Mouse (Mus musculus): ENCODE measurements around the gene Dap. TPM values are rescaled to one million over a fixed set of nuclear protein-coding genes. Genes with fewer than 3 reads are reported as not detected.
A peak's percentile ranks its signal among the peaks of the same experiment; 100 is the strongest.

The Dap gene
- polyA plus RNA-seq, 1 experiment from 2014 or later, result 95.7 TPM

DNA sequence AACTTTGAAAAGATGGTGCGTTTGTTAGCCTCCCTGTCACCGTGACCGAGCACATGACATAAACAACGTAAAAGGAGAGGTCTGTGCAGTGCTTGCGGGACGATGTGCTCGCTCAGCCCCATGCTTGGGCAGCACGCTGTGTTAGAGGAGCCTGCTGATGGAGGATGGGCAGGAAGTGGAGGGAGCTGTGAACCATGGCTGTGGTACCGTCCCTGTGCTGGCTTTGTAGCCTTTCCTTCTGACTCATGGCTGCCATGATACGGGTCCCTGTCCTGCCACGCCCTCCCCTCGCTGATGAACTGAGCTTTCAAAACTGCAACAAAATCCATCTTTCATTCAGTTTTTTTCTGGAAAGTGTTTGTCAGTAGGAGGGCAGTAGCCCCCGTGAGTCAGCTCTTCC is 15.6 kb downstream of the Dap start:
- no peak overlapping the region for H3K27ac ChIP-seq
- no peak overlapping the region for H3K9ac ChIP-seq
- no peak overlapping the region for H3K4me2 ChIP-seq
- H3K9me3 ChIP-seq, result peaks cover 8% of the 10 kb centered on the region
- no peaks in the 10 kb centered on the region for H3K4me1 ChIP-seq
- H3K4me3 ChIP-seq, result no peak overlapping the region
- ATAC-seq (ENCODE audit: insufficient number of reproducible peaks, insufficient read depth, low FRiP score, low TSS enrichment, low read depth), result no peak
- H3K27me3 ChIP-seq, result no peaks in the 10 kb centered on the region
- peaks cover 66% of the 10 kb centered on the region for H3K36me3 ChIP-seq
- WGBS, result 81% methylated on average over 13 of the region's 13 CpGs

DNA sequence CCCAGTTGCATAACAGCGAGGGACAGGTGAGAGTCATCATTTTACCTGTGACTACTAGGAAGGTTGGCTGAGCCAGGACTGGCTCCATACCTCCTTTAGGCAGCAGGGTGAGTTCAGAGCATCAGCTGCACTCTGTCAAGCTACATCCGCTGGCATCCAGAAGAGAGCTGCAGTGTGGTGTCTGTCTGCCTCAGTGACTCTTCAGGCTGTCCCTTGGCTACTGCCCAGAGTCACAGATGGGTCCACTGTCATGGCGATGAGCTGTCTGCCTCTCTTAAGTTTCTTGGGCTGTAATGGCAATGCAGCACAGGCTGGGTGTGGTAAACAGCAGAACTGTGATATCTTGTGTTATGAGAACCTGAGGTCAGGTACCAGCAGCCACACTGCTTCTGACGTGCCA is 16.1 kb downstream of the Dap start:
- Histone ChIP-seq H3K36me3 (peaks cover 63% of the 10 kb centered on the region), H3K27me3 (no peaks in the 10 kb centered on the region), H3K4me1 (no peaks in the 10 kb centered on the region), H3K27ac (no peak overlapping the region), H3K9ac (no peak overlapping the region), H3K4me2 (no peak overlapping the region), H3K9me3 (peaks cover 8% of the 10 kb centered on the region), H3K4me3 (no peak overlapping the region)
- WGBS, result 93% methylated on average over 4 of the region's 4 CpGs
- no peak for ATAC-seq (ENCODE audit: insufficient number of reproducible peaks, insufficient read depth, low FRiP score, low TSS enrichment, low read depth)

DNA sequence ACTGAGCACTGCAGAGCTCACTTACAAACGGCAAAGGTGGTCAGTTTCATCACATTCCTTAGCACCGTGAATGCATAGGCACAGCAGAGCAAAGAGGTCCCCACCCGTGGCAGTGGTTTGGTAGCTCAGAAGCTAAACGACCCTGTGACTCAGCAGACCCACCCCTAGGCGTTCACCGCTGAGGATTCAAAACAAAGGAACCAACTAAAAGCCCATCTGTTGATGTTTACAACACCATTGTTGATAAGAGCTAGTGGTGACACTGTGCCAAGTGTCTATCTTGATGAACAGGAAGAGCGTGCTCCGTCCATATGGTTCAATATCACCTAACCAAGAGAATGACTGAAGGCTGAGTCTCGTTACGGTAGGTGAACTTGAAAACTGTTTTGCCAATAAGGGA is 19.1 kb downstream of the Dap start:
- Histone ChIP-seq H3K4me2 (no peak overlapping the region), H3K27me3 (no peaks in the 10 kb centered on the region), H3K27ac (no peak overlapping the region), H3K36me3 (peaks cover 44% of the 10 kb centered on the region), H3K4me1 (peaks cover 26% of the 10 kb centered on the region), H3K9ac (no peak overlapping the region), H3K4me3 (no peak overlapping the region), H3K9me3 (peaks cover 8% of the 10 kb centered on the region)
- no peak for ATAC-seq (ENCODE audit: insufficient number of reproducible peaks, insufficient read depth, low FRiP score, low TSS enrichment, low read depth)
- WGBS, result 86% methylated on average over 10 of the region's 10 CpGs

DNA sequence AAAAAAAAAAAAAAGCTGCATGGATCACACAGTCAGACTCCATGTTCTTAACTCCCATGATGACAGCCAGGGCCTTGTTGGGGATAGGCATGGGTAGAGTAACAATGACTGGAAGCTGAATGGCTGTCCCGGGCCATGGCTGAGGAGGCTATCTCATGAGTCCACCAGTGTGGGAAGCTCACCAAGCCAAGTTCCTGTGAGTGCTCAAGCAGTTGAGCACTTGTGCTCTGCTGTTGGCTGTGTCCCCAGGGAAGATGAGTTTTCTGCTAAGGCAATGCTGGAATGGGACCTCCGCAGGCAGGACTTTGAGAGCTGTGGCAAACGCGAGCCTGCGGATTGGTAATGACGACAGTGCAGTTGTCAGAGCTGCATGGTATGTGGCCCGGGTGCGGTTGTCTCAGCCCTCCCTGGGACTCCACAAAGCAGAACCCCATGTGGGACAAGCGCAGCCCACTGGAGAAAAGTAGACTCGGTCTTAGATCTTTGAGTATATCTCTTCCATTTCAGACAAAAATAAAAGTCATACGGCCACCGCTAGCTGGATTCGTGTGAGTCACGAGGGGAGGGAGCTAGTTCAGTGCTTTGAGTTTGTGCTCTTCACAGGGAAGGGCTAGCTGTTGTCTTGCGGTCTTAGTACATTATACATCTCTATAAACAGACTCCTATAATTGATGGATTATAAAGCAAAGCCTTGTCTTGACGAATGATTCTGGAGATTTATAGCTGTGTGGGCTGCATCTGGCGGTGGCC is 20.8 kb downstream of the Dap start:
- Histone ChIP-seq H3K9me3 (peaks cover 8% of the 10 kb centered on the region), H3K36me3 (peaks cover 34% of the 10 kb centered on the region), H3K4me3 (no peak overlapping the region), H3K9ac (no peak overlapping the region), H3K27ac (no peak overlapping the region), H3K4me2 (no peak overlapping the region), H3K27me3 (no peaks in the 10 kb centered on the region), H3K4me1 (peaks cover 41% of the 10 kb centered on the region)
- 90% methylated on average over 17 of the region's 17 CpGs for WGBS
- no peak for ATAC-seq (ENCODE audit: insufficient number of reproducible peaks, insufficient read depth, low FRiP score, low TSS enrichment, low read depth)

DNA sequence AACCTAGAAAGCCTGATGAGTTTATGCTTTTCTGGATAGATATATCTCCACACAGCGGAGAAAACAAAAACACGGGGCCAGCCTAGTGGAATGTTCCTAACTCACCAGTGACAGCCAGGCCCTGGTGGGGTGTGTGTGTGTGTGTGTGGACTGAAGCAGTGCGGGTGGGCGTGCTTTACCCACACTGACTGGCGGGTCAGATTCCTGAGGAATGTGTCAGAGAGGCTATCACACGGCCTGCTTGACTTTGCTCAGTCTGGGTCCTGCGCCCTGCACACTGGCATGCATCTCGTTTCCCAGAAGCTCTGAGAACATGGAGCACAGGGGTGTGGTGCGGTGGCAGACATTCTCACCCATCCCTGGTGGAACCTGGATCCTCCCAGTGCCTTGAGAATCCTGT is 21.8 kb downstream of the Dap start:
- no peak for ATAC-seq (ENCODE audit: insufficient number of reproducible peaks, insufficient read depth, low FRiP score, low TSS enrichment, low read depth)
- H3K9ac ChIP-seq, result no peak overlapping the region
- no peak overlapping the region for H3K4me2 ChIP-seq
- H3K4me3 ChIP-seq, result no peak overlapping the region
- H3K27ac ChIP-seq, result no peak overlapping the region; the same call in 1 of the 2 replicates
- WGBS, result 73% methylated on average over 9 of the region's 9 CpGs
- peaks cover 23% of the 10 kb centered on the region for H3K36me3 ChIP-seq
- H3K4me1 ChIP-seq, result peaks cover 52% of the 10 kb centered on the region
- H3K9me3 ChIP-seq, result peaks cover 8% of the 10 kb centered on the region
- no peaks in the 10 kb centered on the region for H3K27me3 ChIP-seq

DNA sequence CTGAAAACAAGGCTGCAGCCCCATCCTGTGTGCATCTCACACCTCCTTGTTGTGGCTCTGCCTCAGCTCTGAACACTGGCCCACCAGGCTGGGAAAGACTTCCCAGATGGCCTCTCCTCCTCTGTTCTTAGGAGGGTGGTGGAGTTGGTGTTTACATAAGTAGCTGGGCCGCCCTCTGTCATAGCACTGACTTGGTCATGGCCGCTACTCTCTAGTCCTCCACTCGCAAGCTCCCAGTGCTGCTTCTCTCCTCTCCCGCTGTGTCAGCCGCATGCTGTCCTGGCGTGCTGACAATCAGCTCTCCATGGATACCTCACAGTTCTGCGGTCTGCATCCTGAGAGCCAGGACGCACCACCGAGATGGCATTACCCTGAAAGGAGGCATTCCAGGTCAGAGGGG is 22.9 kb downstream of the Dap start:
- Histone ChIP-seq H3K4me3 (no peak overlapping the region), H3K9ac (no peak overlapping the region), H3K27ac (peak overlapping the region; percentile 23; the same call in 1 of the 2 replicates), H3K4me1 (peaks cover 56% of the 10 kb centered on the region), H3K9me3 (peaks cover under 1% of the 10 kb centered on the region), H3K4me2 (no peak overlapping the region), H3K27me3 (no peaks in the 10 kb centered on the region), H3K36me3 (peaks cover 14% of the 10 kb centered on the region)
- WGBS, result 79% methylated on average over 9 of the region's 9 CpGs
- ATAC-seq (ENCODE audit: insufficient number of reproducible peaks, insufficient read depth, low FRiP score, low TSS enrichment, low read depth), result no peak

DNA sequence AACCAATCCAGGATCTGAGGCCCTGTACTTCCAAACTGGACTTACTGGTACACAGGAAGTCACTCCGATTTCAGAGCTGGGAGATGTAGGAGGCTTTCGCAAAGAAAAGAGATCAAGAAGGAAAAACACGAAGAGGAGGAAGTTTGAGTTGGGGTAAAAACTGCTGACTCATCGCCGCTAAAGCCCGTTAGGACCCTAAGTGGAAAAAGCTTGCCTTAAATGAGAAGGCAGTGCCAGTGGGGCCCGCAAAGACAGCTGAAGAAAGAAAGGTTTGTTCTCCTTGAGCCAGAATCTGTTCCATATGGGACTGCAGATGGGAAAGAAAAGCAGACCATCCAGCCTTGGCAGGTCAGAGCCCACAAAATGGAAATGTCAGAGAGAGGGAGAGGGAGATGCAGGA is 24.8 kb downstream of the Dap start:
- H3K9ac ChIP-seq, result 0 out of 2 replicates have a peak overlapping the region, but pooled peaks have one; percentile 11
- H3K4me2 ChIP-seq, result peak overlapping the region; percentile 14; the same call in 1 of the 2 replicates
- no peak overlapping the region for H3K4me3 ChIP-seq
- no peaks in the 10 kb centered on the region for H3K27me3 ChIP-seq
- H3K27ac ChIP-seq, result peak overlapping the region; percentile 81
- 26% methylated on average over 7 of the region's 7 CpGs for WGBS
- no peaks in the 10 kb centered on the region for H3K9me3 ChIP-seq
- H3K36me3 ChIP-seq, result peaks cover 3% of the 10 kb centered on the region
- no peak for ATAC-seq (ENCODE audit: insufficient number of reproducible peaks, insufficient read depth, low FRiP score, low TSS enrichment, low read depth)
- peaks cover 60% of the 10 kb centered on the region for H3K4me1 ChIP-seq

DNA sequence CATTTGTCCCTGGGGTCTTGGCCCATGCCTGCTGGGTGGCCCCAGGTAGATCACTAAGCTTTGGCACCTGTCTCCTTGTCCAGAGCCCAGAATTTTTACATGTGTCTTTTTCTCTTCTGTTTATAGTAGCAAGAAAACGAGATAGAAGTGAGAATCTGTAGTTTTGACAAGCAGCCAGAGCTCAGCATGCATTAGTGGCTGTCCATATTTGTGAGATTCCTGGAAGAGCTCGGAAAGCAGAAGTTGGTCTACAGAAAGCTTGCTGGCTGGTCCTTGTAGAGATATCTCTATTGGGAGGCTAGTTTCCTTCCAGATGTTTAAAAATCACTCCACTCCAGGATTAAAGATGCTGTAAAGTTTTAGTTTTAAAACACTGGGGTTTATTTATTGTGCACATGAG is 25.9 kb downstream of the Dap start:
- WGBS, result 71% methylated on average over 2 of the region's 2 CpGs
- Histone ChIP-seq H3K9me3 (no peaks in the 10 kb centered on the region), H3K9ac (no peak overlapping the region), H3K4me1 (peaks cover 60% of the 10 kb centered on the region), H3K36me3 (peaks cover 5% of the 10 kb centered on the region; the same call in 1 of the 2 replicates), H3K4me3 (no peak overlapping the region), H3K4me2 (no peak overlapping the region), H3K27me3 (no peaks in the 10 kb centered on the region), H3K27ac (no peak overlapping the region)
- ATAC-seq (ENCODE audit: insufficient number of reproducible peaks, insufficient read depth, low FRiP score, low TSS enrichment, low read depth), result no peak

DNA sequence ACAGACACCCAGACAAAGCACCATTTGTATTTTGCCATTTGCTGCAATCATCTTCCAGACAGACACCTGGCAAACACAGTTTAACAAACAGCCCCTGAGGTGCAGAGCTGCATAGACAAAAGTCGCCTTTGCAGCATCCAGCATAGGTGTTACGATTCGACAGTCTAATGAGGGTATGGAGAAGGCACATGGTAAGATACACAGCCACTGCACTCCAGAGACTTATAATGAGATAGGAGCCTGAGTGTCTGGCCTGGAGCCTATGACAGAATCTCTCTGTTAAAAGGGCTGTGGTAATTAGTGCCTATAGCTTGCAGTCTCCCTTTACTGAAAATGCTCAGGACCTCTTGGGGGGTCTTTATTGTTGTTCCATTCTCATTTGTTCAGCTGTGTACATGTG is 26.6 kb downstream of the Dap start:
- no peaks in the 10 kb centered on the region for H3K27me3 ChIP-seq
- ATAC-seq (ENCODE audit: insufficient number of reproducible peaks, insufficient read depth, low FRiP score, low TSS enrichment, low read depth), result no peak
- 61% methylated on average over 3 of the region's 3 CpGs for WGBS
- no peaks in the 10 kb centered on the region for H3K9me3 ChIP-seq
- no peak overlapping the region for H3K4me2 ChIP-seq
- no peak overlapping the region for H3K4me3 ChIP-seq
- H3K36me3 ChIP-seq, result peaks cover 5% of the 10 kb centered on the region; the same call in 1 of the 2 replicates
- no peak overlapping the region for H3K9ac ChIP-seq
- peaks cover 59% of the 10 kb centered on the region for H3K4me1 ChIP-seq
- H3K27ac ChIP-seq, result no peak overlapping the region

DNA sequence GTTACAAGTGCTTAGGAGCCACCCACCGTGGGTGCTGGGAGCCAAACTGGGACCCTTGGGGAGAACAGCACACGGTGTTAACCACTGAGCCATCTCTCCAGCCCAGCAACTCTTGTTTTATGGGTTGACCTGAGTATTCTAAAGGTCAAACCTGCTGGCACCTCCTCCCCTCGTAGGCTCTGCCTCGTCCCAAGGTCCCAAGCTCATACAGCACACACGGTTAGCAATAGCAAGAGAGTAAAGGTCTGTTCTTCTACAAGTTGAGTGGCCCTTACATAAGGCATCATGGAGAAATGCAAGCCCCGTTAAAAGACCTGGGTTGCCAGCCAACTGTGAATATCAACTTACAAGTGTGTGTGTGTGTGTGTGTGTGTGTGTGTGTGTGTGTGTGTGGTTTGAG is 27.1 kb downstream of the Dap start:
- no peak for ATAC-seq (ENCODE audit: insufficient number of reproducible peaks, insufficient read depth, low FRiP score, low TSS enrichment, low read depth)

DNA sequence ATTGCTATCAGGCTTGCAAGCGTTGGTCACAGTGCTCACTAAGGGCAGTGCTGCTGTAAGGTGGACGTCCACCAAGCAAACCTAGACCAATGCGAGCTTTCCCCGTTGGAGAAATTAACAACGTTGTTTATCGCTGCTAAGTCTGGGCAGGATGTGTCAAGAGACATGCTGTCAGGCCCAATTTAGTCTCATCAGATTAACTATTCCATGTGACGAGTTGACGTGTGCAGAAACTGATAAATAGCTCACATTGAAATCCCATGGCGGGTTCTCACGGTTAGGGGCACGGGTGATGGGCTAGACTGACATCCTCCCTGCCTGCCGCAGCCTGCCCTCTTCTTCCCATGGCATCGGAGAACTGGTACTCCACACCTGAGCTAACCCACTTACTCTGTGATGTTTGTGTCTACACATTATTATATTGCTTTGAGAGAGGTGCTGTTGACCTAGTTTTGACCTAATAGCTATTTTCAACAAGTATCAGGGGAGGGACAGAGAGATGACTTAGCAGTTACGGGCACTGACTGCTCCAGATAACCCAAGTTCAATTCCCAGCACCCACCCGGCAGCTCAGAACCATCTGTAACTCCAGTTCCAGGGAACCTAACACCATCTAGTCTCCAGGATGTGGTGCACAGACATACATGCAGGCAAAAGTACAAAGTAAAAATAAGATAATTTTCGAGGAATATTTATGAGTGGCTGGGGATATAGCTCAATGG is 28.6 kb downstream of the Dap start:
- Histone ChIP-seq H3K9me3 (no peaks in the 10 kb centered on the region), H3K4me3 (no peak overlapping the region), H3K27ac (no peak overlapping the region), H3K27me3 (no peaks in the 10 kb centered on the region), H3K4me2 (no peak overlapping the region), H3K9ac (no peak overlapping the region), H3K4me1 (peaks cover 55% of the 10 kb centered on the region), H3K36me3 (0 out of 2 replicates have a peak, but pooled peaks cover 5% of the 10 kb centered on the region)
- WGBS, result 75% methylated on average over 16 of the region's 16 CpGs
- no peak for ATAC-seq (ENCODE audit: insufficient number of reproducible peaks, insufficient read depth, low FRiP score, low TSS enrichment, low read depth)

More for the DNA sequence above, 27.1 kb downstream of the Dap start:
- no peaks in the 10 kb centered on the region for H3K27me3 ChIP-seq
- H3K4me3 ChIP-seq, result no peak overlapping the region
- no peak overlapping the region for H3K27ac ChIP-seq
- 75% methylated on average over 6 of the region's 6 CpGs for WGBS
- peaks cover 60% of the 10 kb centered on the region for H3K4me1 ChIP-seq
- H3K9me3 ChIP-seq, result no peaks in the 10 kb centered on the region
- H3K9ac ChIP-seq, result no peak overlapping the region
- 0 out of 2 replicates have a peak, but pooled peaks cover 5% of the 10 kb centered on the region for H3K36me3 ChIP-seq
- H3K4me2 ChIP-seq, result no peak overlapping the region

DNA sequence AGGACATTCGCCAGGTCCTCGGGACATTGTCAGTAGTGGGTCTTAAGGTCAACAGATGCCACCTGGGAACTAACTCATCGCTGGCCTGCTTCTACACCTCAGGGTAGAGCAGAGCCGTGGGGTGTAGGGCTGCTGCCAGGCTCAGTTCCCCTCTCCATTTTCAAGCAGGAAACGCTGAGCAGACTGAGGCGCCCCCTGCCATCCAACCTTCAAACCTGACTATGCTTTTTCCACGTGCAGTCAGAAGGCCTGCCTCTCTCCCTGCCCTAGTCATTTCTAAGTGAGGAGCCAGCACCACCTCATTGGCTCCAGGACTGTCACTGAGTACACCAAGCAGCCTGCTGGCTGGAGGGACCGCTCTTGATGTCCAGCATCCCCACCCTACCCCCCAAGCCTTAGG is 29.3 kb downstream of the Dap start:
- 63% methylated on average over 8 of the region's 8 CpGs for WGBS
- Histone ChIP-seq H3K4me1 (peaks cover 52% of the 10 kb centered on the region), H3K4me3 (no peak overlapping the region), H3K9me3 (no peaks in the 10 kb centered on the region), H3K36me3 (0 out of 2 replicates have a peak, but pooled peaks cover 5% of the 10 kb centered on the region), H3K9ac (no peak overlapping the region), H3K4me2 (no peak overlapping the region), H3K27me3 (no peaks in the 10 kb centered on the region), H3K27ac (no peak overlapping the region)
- no peak for ATAC-seq (ENCODE audit: insufficient number of reproducible peaks, insufficient read depth, low FRiP score, low TSS enrichment, low read depth)

Measured in embryonic facial prominence, embryonic 13.5 days (tissue).